Mouse (Mus musculus) c-Kit-positive CD71-positive TER-119-negative erythroid progenitor cells, embryonic 14.5 days (primary cell): Measurements from ENCODE around the gene Dnmt3a.

Experiments used
- DNase-seq: peaks from one replicate; pipeline ENCODE4 v3.0.0-alpha.2; 2013; ENCODE audit warnings: low read depth

Dnmt3a gene

GRCm38 (mm10) chr12:3854419-3854818 is 48.6 kb downstream of the Dnmt3a start:
- DNase-seq = no peak

- no peak for DNase-seq
These were observed 50.1 kb downstream of the Dnmt3a start for GRCm38 (mm10) chr12:3855762-3856501.

- DNase-seq = no peak
These were observed 50.9 kb downstream of the Dnmt3a start for GRCm38 (mm10) chr12:3856748-3857147.

- no peak for DNase-seq
These were observed 51.4 kb downstream of the Dnmt3a start for GRCm38 (mm10) chr12:3857231-3857630.

GRCm38 (mm10) chr12:3857773-3858172 is 52.0 kb downstream of the Dnmt3a start:
- no peak for DNase-seq

GRCm38 (mm10) chr12:3858754-3859153 is 52.9 kb downstream of the Dnmt3a start:
- no peak for DNase-seq

GRCm38 (mm10) chr12:3859545-3859944 is 53.7 kb downstream of the Dnmt3a start:
- DNase-seq = no peak

- no peak for DNase-seq
These were observed 54.2 kb downstream of the Dnmt3a start for GRCm38 (mm10) chr12:3860005-3860404.

GRCm38 (mm10) chr12:3861665-3862228 is 55.9 kb downstream of the Dnmt3a start:
- DNase-seq = no peak

GRCm38 (mm10) chr12:3862253-3862652 is 56.4 kb downstream of the Dnmt3a start:
- DNase-seq = no peak

- no peak for DNase-seq
These were observed 58.4 kb downstream of the Dnmt3a start for GRCm38 (mm10) chr12:3864208-3864607.

- no peak for DNase-seq
These were observed 59.8 kb downstream of the Dnmt3a start for GRCm38 (mm10) chr12:3865594-3865993.

GRCm38 (mm10) chr12:3866654-3867370 is 61.0 kb downstream of the Dnmt3a start:
- DNase-seq = no peak

- no peak for DNase-seq
These were observed 62.3 kb downstream of the Dnmt3a start for GRCm38 (mm10) chr12:3868115-3868514.

GRCm38 (mm10) chr12:3868676-3869458 is 63.1 kb downstream of the Dnmt3a start:
- no peak for DNase-seq

- DNase-seq = no peak
These were observed 64.2 kb downstream of the Dnmt3a start for GRCm38 (mm10) chr12:3870024-3870423.

GRCm38 (mm10) chr12:3870859-3871462 is 65.2 kb downstream of the Dnmt3a start:
- DNase-seq = no peak

- peak; percentile 34 for DNase-seq
These were observed 65.8 kb downstream of the Dnmt3a start for GRCm38 (mm10) chr12:3871637-3872036.

- DNase-seq = no peak
These were observed 66.8 kb downstream of the Dnmt3a start for GRCm38 (mm10) chr12:3872410-3873230.

GRCm38 (mm10) chr12:3875474-3875873 is 69.7 kb downstream of the Dnmt3a start:
- DNase-seq = no peak

GRCm38 (mm10) chr12:3877376-3877775 is 71.6 kb downstream of the Dnmt3a start:
- no peak for DNase-seq
